In the genomic region with DNA sequence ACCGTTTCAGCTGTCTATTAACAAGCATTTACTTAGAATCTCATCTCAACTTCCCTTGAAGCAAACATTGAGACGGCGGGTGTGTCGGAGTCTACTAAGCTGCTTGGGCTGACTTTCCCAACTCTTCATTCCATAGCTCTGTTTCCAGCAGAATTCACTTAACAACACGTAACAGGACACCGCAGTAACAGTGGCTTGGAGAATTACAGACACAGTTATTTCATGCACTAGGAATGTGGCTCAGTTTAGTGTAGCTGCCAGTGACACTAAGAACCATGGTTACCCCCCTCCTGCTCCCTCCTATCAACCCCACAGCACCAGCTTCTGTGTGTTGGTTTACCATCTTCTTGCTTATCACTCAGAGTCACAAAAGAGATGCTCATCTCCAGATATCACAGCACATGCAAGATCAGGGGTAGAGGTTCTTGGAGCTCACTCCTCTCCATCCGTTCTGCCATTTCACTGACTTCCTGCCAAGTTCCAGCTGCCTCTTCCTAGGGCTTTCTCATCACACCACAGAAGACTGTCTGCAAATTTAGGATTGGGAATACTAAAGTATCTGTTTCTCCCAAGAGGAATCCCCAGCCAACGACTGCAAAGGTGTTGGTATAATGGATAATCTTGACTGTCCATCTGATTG, we compare ENCODE assay signal across 14 mouse cellular contexts.
A peak's percentile ranks its signal among the peaks of the same experiment; 100 is the strongest.
DNase-seq lines count a peak whose midpoint lies in the region; ATAC-seq and TF ChIP-seq lines count a peak whose summit lies in the region.
"Had no signal": no experiment of that assay in that cellular context is flagged by ENCODE, and none has a peak within 500 bp of the region (broad histone marks: within the 10 kb centered on the region; RNA-seq: fewer than 3 reads in every experiment).

No protein-coding gene starts in this region.

- peak; percentile 46 for DNase-seq in 3134 (ENCODE audit: extremely low read depth, insufficient read length, low spot score)
- peak; percentile 72 for DNase-seq in Muller cell, postnatal 12 days (ENCODE audit: inconsistent ontology term)
- peak; percentile 35 for DNase-seq in gastrocnemius, postnatal 25 days
- DNase-seq in limb, embryonic 14.5 days (ENCODE audit: low spot score) = peak; percentile 88
- no peak for DNase-seq in retina, embryonic 14.5 days (ENCODE audit: low spot score)
- no peak for DNase-seq in adrenal gland, adult 2 months
- DNase-seq in neural tube, embryonic 10.5 days (ENCODE audit: extremely low spot score, low spot score) = no peak
- no peak for DNase-seq in retina, postnatal 1 day
- DNase-seq: adrenal gland, postnatal 10 days; cerebellum, adult 8-10 months; kidney, postnatal 25 days had no signal

- no peak overlapping the region for H3K9ac ChIP-seq in limb, embryonic 14.5 days (ENCODE audit: low read depth, low read length, severe bottlenecking)
- H3K9ac ChIP-seq: forebrain, embryonic 13.5 days; hindbrain, embryonic 12.5 days had no signal

- no peak for TF ChIP-seq POLR2A in limb, embryonic 14.5 days (IDR thresholded peaks at IDR 0.05; ENCODE audit: borderline replicate concordance, extremely low read depth, insufficient read depth, insufficient read length)

- H3K4me2 ChIP-seq in limb, embryonic 14.5 days (replicated peaks; ENCODE audit: low read depth, low read length, severe bottlenecking) = no peak overlapping the region
- H3K4me2 ChIP-seq: forebrain, embryonic 13.5 days; hindbrain, embryonic 12.5 days had no signal

- peak overlapping the region; percentile 81 for H3K27ac ChIP-seq in limb, embryonic 14.5 days (replicated peaks; ENCODE audit: low read depth, low read length)
- H3K27ac ChIP-seq: forebrain, embryonic 13.5 days; hindbrain, embryonic 12.5 days had no signal

- peaks cover 33% of the 10 kb centered on the region for H3K4me1 ChIP-seq in limb, embryonic 14.5 days (ENCODE audit: control insufficient read depth, insufficient read depth, low read length)

- WGBS in limb, embryonic 14.5 days = 33% methylated on average over 8 of the region's 8 CpGs

- no peaks in the 10 kb centered on the region for H3K9me3 ChIP-seq in limb, embryonic 14.5 days (ENCODE audit: control insufficient read depth, low read length)
- H3K9me3 ChIP-seq: forebrain, embryonic 13.5 days; hindbrain, embryonic 12.5 days had no signal

- H3K27me3 ChIP-seq in limb, embryonic 14.5 days (ENCODE audit: control insufficient read depth, insufficient read depth, low read length) = no peaks in the 10 kb centered on the region
- H3K27me3 ChIP-seq: hindbrain, embryonic 12.5 days had no signal

- H3K36me3 ChIP-seq in limb, embryonic 14.5 days (ENCODE audit: control insufficient read depth, insufficient read depth, low read length) = no peaks in the 10 kb centered on the region
- H3K36me3 ChIP-seq: hindbrain, embryonic 12.5 days had no signal

- peak; percentile 90 for ATAC-seq in limb, embryonic 14.5 days (ENCODE audit: low FRiP score, low read depth)
- ATAC-seq: forebrain, embryonic 13.5 days; midbrain, embryonic 16.5 days had no signal

- H3K4me3 ChIP-seq in limb, embryonic 14.5 days (replicated peaks; ENCODE audit: low read length) = no peak overlapping the region
- H3K4me3 ChIP-seq: forebrain, embryonic 13.5 days; hindbrain, embryonic 12.5 days had no signal

Comparison
In these comparisons a context has a peak if more than half of its experiments do, and no peak if none do; other contexts are left out.
1. DNase-seq: peak in 3134 (single experiment), Muller cell, postnatal 12 days (single experiment), gastrocnemius, postnatal 25 days (single experiment) and limb, embryonic 14.5 days (single experiment); none in retina, embryonic 14.5 days (single experiment), adrenal gland, adult 2 months (single experiment), neural tube, embryonic 10.5 days (single experiment) and retina, postnatal 1 day (single experiment).